9 mouse cellular contexts compared by ENCODE assay signal in the genomic region with DNA sequence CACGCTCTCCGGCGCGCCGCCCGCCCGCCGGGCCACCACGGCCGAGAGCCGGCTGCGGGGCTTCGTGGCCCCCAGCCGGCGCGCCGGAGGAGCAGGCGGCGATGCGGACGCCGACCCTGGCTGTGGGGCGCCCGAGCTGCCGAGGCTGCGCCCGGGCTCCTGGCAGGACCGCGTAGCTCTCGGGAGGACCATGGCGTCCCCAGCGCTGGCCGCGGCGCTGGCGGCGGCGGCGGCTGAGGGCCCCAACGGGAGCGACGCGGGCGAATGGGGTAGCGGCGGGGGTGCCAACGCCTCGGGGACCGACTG. TPM values are rescaled to one million over a fixed set of nuclear protein-coding genes. Genes with fewer than 3 reads are reported as not detected.
A peak's percentile ranks its signal among the peaks of the same experiment; 100 is the strongest.
DNase-seq lines count a peak whose midpoint lies in the region; ATAC-seq lines count a peak whose summit lies in the region.
"Had no signal": no experiment of that assay in that cellular context is flagged by ENCODE, and none has a peak within 500 bp of the region (broad histone marks: within the 10 kb centered on the region; RNA-seq: fewer than 3 reads in every experiment).

No protein-coding gene starts in this region.

- 0% methylated on average over 43 of the region's 49 CpGs for WGBS in kidney, embryonic 16.5 days
- WGBS in embryonic facial prominence, embryonic 12.5 days, result under 1% methylated on average over 37 of the region's 49 CpGs
- WGBS in hindbrain, embryonic 12.5 days, result under 1% methylated on average over 25 of the region's 49 CpGs
- WGBS in midbrain, embryonic 14.5 days, result 0% methylated on average over 48 of the region's 49 CpGs

- H3K4me1 ChIP-seq in kidney, embryonic 16.5 days (ENCODE audit: insufficient read depth, low read length), result peaks cover 11% of the 10 kb centered on the region; the same call in 1 of the 2 replicates
- H3K4me1 ChIP-seq in embryonic facial prominence, embryonic 12.5 days, result 0 out of 2 replicates have a peak, but pooled peaks cover 11% of the 10 kb centered on the region
- peaks cover 25% of the 10 kb centered on the region for H3K4me1 ChIP-seq in hindbrain, embryonic 12.5 days
- H3K4me1 ChIP-seq in midbrain, embryonic 14.5 days (ENCODE audit: control insufficient read depth, insufficient read depth, low read length), result no peaks in the 10 kb centered on the region

- no peaks in the 10 kb centered on the region for H3K9me3 ChIP-seq in kidney, embryonic 16.5 days (ENCODE audit: low read length)
- no peaks in the 10 kb centered on the region for H3K9me3 ChIP-seq in embryonic facial prominence, embryonic 12.5 days
- no peaks in the 10 kb centered on the region for H3K9me3 ChIP-seq in hindbrain, embryonic 12.5 days (replicated peaks)
- no peaks in the 10 kb centered on the region for H3K9me3 ChIP-seq in midbrain, embryonic 14.5 days (ENCODE audit: control insufficient read depth, low read length)

- DNase-seq in kidney, adult 8-10 months, result no peak
- peak; percentile 57 for DNase-seq in midbrain, embryonic 14.5 days
- DNase-seq in spleen, postnatal 14 days (ENCODE audit: low spot score in 2 of 2), result no peak
- DNase-seq in layer of hippocampus, postnatal 36 days, result no peak
- DNase-seq: lung, postnatal 14 days had no signal

- no peak for ATAC-seq in kidney, embryonic 16.5 days (ENCODE audit: low FRiP score, low TSS enrichment)
- ATAC-seq in embryonic facial prominence, embryonic 12.5 days (ENCODE audit: insufficient number of reproducible peaks, insufficient read depth, low FRiP score, low TSS enrichment), result no peak
- ATAC-seq in hindbrain, embryonic 12.5 days (ENCODE audit: low FRiP score), result no peak
- 0 out of 2 replicates have a peak, but pooled peaks have one; percentile 31 for ATAC-seq in midbrain, embryonic 14.5 days (ENCODE audit: low FRiP score, low TSS enrichment)
- ATAC-seq in granulocyte monocyte progenitor cell, adult 5-6 weeks (replicated peaks; ENCODE audit: poor library complexity, severe bottlenecking), result no peak

- H3K4me3 ChIP-seq in kidney, embryonic 16.5 days (ENCODE audit: low read length), result peak overlapping the region; percentile 55
- H3K4me3 ChIP-seq in embryonic facial prominence, embryonic 12.5 days, result peak overlapping the region; percentile 50
- peak overlapping the region; percentile 53 for H3K4me3 ChIP-seq in hindbrain, embryonic 12.5 days
- H3K4me3 ChIP-seq in midbrain, embryonic 14.5 days (replicated peaks; ENCODE audit: low read depth, low read length), result peak overlapping the region; percentile 40

- H3K36me3 ChIP-seq in kidney, embryonic 16.5 days (ENCODE audit: insufficient read depth, low read length), result no peaks in the 10 kb centered on the region
- H3K36me3 ChIP-seq in embryonic facial prominence, embryonic 12.5 days, result no peaks in the 10 kb centered on the region
- H3K36me3 ChIP-seq in hindbrain, embryonic 12.5 days, result no peaks in the 10 kb centered on the region
- no peaks in the 10 kb centered on the region for H3K36me3 ChIP-seq in midbrain, embryonic 14.5 days (ENCODE audit: control insufficient read depth, insufficient read depth, low read length)

- H3K4me2 ChIP-seq in kidney, embryonic 16.5 days (replicated peaks; ENCODE audit: low read depth, low read length), result peak overlapping the region; percentile 91
- H3K4me2 ChIP-seq in embryonic facial prominence, embryonic 12.5 days (replicated peaks), result peak overlapping the region; percentile 96
- peak overlapping the region; percentile 93 for H3K4me2 ChIP-seq in hindbrain, embryonic 12.5 days (replicated peaks)
- H3K4me2 ChIP-seq in midbrain, embryonic 14.5 days (ENCODE audit: low read length), result peak overlapping the region; percentile 76

- no peak overlapping the region for H3K27ac ChIP-seq in kidney, embryonic 16.5 days (ENCODE audit: low read length)
- H3K27ac ChIP-seq in embryonic facial prominence, embryonic 12.5 days, result no peak overlapping the region
- H3K27ac ChIP-seq in hindbrain, embryonic 12.5 days, result no peak overlapping the region
- H3K27ac ChIP-seq in midbrain, embryonic 14.5 days (replicated peaks; ENCODE audit: low read depth, low read length), result no peak overlapping the region

- H3K9ac ChIP-seq in kidney, embryonic 16.5 days (replicated peaks; ENCODE audit: low read length), result peak overlapping the region; percentile 57
- H3K9ac ChIP-seq in embryonic facial prominence, embryonic 12.5 days, result peak overlapping the region; percentile 34; the same call in 1 of the 2 replicates
- H3K9ac ChIP-seq in hindbrain, embryonic 12.5 days, result peak overlapping the region; percentile 51; the same call in 1 of the 2 replicates
- peak overlapping the region; percentile 46 for H3K9ac ChIP-seq in midbrain, embryonic 14.5 days (replicated peaks; ENCODE audit: low read length)

- H3K27me3 ChIP-seq in kidney, embryonic 16.5 days (ENCODE audit: insufficient read depth, low read length), result peaks cover 80% of the 10 kb centered on the region
- peaks cover 94% of the 10 kb centered on the region for H3K27me3 ChIP-seq in embryonic facial prominence, embryonic 12.5 days
- peaks cover 83% of the 10 kb centered on the region for H3K27me3 ChIP-seq in hindbrain, embryonic 12.5 days
- H3K27me3 ChIP-seq in midbrain, embryonic 14.5 days (ENCODE audit: control insufficient read depth, insufficient read depth, low read length), result peaks cover 60% of the 10 kb centered on the region

RNA-seq across cellular contexts. Expression of gene Adra2c, which starts 1.5 kb away (rescaled TPM):
- polyA plus RNA-seq in kidney, embryonic 16.5 days (2015; fragmentation: Nextera tagmentation; extraction: Ambion mirVana), result 0.15 and 0.16 TPM in 2 replicates
- 0.24 and 0.33 TPM in 2 replicates for polyA plus RNA-seq in embryonic facial prominence, embryonic 12.5 days (2016; fragmentation: Nextera tagmentation; extraction: Ambion mirVana)
- polyA plus RNA-seq in hindbrain, embryonic 12.5 days (2016; fragmentation: Nextera tagmentation; extraction: Ambion mirVana), result 0.36 and 0.38 TPM in 2 replicates
- 0.46 and 0.50 TPM in 2 replicates for polyA plus RNA-seq in midbrain, embryonic 14.5 days (2014; fragmentation: Nextera tagmentation; extraction: Ambion mirVana)
- total RNA-seq in layer of hippocampus, postnatal 36 days (2021), result 10 to 100 TPM; 26.9 to 27.2 TPM
- total RNA-seq in granulocyte monocyte progenitor cell, adult 5-6 weeks (2014; fragmentation: Nextera tagmentation), result not detected in 2 replicates
- total RNA-seq in granulocyte monocyte progenitor cell, adult 5-6 weeks (2017), result not detected in 2 replicates
